Mouse (Mus musculus) bone marrow, adult 2 months (tissue): Measurements from ENCODE around the gene Cnpy2.

ENCODE experiments used
- CTCF ChIP-seq: fragments of 200-500 bp; IDR thresholded peaks from 2 replicates; pipeline ENCODE4 v1.5.1; 2011; ENCODE audit warnings: low read length, control low read depth; ENCODE audit not compliant: control insufficient read depth, insufficient read depth
- POLR2A ChIP-seq: fragments of 200-500 bp; IDR thresholded peaks from 2 replicates; pipeline ENCODE4 v1.6.1; 2011; ENCODE audit warnings: low read depth, mild to moderate bottlenecking, control low read depth, low read length, borderline replicate concordance; ENCODE audit not compliant: control insufficient read depth

- TF ChIP-seq CTCF (no peak), POLR2A (no peak)
Measured at GRCm38 (mm10) chr10:128282886-128283450, 39.3 kb upstream of the Cnpy2 start.
